Mouse (Mus musculus): ENCODE measurements around the gene Etfa.

Etfa gene

GRCm38 (mm10) chr9:55511521-55511993, 486 bp downstream of the Etfa start:
- DNase-seq (ENCODE audit: low spot score in 2 of 2): peak in 1 of 2 experiments; percentile 13

- no peak for DNase-seq (ENCODE audit: low spot score in 2 of 2)
Observed at GRCm38 (mm10) chr9:55510651-55511235, 1.3 kb downstream of the Etfa start.

- DNase-seq (ENCODE audit: low spot score in 2 of 2): no peak
Observed at GRCm38 (mm10) chr9:55509731-55510130, 2.3 kb downstream of the Etfa start.

GRCm38 (mm10) chr9:55508701-55509100, 3.3 kb downstream of the Etfa start:
- no peak for DNase-seq (ENCODE audit: low spot score in 2 of 2)

- no peak for DNase-seq (ENCODE audit: low spot score in 2 of 2)
Observed at GRCm38 (mm10) chr9:55507922-55508321, 4.1 kb downstream of the Etfa start.

- no peak for DNase-seq (ENCODE audit: low spot score in 2 of 2)
Observed at GRCm38 (mm10) chr9:55482116-55482515, 29.9 kb downstream of the Etfa start.

GRCm38 (mm10) chr9:55478699-55479098, 33.3 kb downstream of the Etfa start:
- no peak for DNase-seq (ENCODE audit: low spot score in 2 of 2)

- no peak for DNase-seq (ENCODE audit: low spot score in 2 of 2)
Observed at GRCm38 (mm10) chr9:55476084-55476483, 36.0 kb downstream of the Etfa start.

- no peak for DNase-seq (ENCODE audit: low spot score in 2 of 2)
Observed at GRCm38 (mm10) chr9:55468397-55468796, 43.6 kb downstream of the Etfa start.

GRCm38 (mm10) chr9:55453366-55453765, 58.7 kb downstream of the Etfa start:
- no peak for DNase-seq (ENCODE audit: low spot score in 2 of 2)

GRCm38 (mm10) chr9:55452906-55453305, 59.1 kb downstream of the Etfa start:
- no peak for DNase-seq (ENCODE audit: low spot score in 2 of 2)

GRCm38 (mm10) chr9:55451426-55451825, 60.6 kb downstream of the Etfa start:
- DNase-seq (ENCODE audit: low spot score in 2 of 2): peak in 1 of 2 experiments; percentile 28

- no peak for DNase-seq (ENCODE audit: low spot score in 2 of 2)
Observed at GRCm38 (mm10) chr9:55450035-55450434, 62.0 kb downstream of the Etfa start.

GRCm38 (mm10) chr9:55449108-55449507, 62.9 kb downstream of the Etfa start:
- no peak for DNase-seq (ENCODE audit: low spot score in 2 of 2)

GRCm38 (mm10) chr9:55447509-55447908, 64.5 kb downstream of the Etfa start:
- no peak for DNase-seq (ENCODE audit: low spot score in 2 of 2)

GRCm38 (mm10) chr9:55439206-55439780, 72.8 kb downstream of the Etfa start:
- no peak for DNase-seq (ENCODE audit: low spot score in 2 of 2)

- no peak for DNase-seq (ENCODE audit: low spot score in 2 of 2)
Observed at GRCm38 (mm10) chr9:55438433-55438832, 73.6 kb downstream of the Etfa start.

GRCm38 (mm10) chr9:55433875-55434274, 78.2 kb downstream of the Etfa start:
- DNase-seq (ENCODE audit: low spot score in 2 of 2): no peak

GRCm38 (mm10) chr9:55432306-55433289, 79.4 kb downstream of the Etfa start:
- DNase-seq (ENCODE audit: low spot score in 2 of 2): no peak

GRCm38 (mm10) chr9:55430133-55430532, 81.9 kb downstream of the Etfa start:
- no peak for DNase-seq (ENCODE audit: low spot score in 2 of 2)

GRCm38 (mm10) chr9:55429242-55429975, 82.6 kb downstream of the Etfa start:
- peak; percentile 50 to 55 for DNase-seq (ENCODE audit: low spot score in 2 of 2)
